Mouse (Mus musculus) forebrain, embryonic 16.5 days (tissue): ENCODE measurements around the gene Cda. TPM values are rescaled to one million over a fixed set of nuclear protein-coding genes. Genes with fewer than 3 reads are reported as not detected.

Experiments
- ATAC-seq: fragments of 200-750 bp; cut with Nextera tagmentation; 2 replicates; pipeline ENCODE4 v1.8.0; 2017; ENCODE audit warnings: mild to moderate bottlenecking, moderate library complexity
- H3K27ac ChIP-seq: fragments of 300-500 bp; sonication (generic); 2 replicates; pipeline ENCODE4 v1.5.1; 2014; ENCODE audit warnings: low read length, control low read depth
- H3K27me3 ChIP-seq: fragments of 300-500 bp; sonication (generic); replicated peaks from 2 replicates; pipeline ENCODE4 v1.6.1; 2014; ENCODE audit warnings: low read length; ENCODE audit not compliant: control insufficient read depth, insufficient read depth
- H3K36me3 ChIP-seq: fragments of 300-500 bp; sonication (generic); 2 replicates; pipeline ENCODE4 v1.6.1; 2014; ENCODE audit not compliant: control insufficient read depth, insufficient read depth
- H3K4me1 ChIP-seq: fragments of 300-500 bp; sonication (generic); replicated peaks from 2 replicates; pipeline ENCODE4 v1.6.1; 2014; ENCODE audit warnings: low read length; ENCODE audit not compliant: control insufficient read depth, insufficient read depth
- H3K4me2 ChIP-seq: fragments of 300-500 bp; sonication (generic); 2 replicates; pipeline ENCODE4 v1.6.1; 2014; ENCODE audit warnings: mild to moderate bottlenecking, low read length, control low read depth
- H3K4me3 ChIP-seq: fragments of 300-500 bp; sonication (generic); replicated peaks from 2 replicates; pipeline ENCODE4 v1.5.1; 2014; ENCODE audit warnings: mild to moderate bottlenecking, low read length, control low read depth
- H3K9ac ChIP-seq: fragments of 300-500 bp; sonication (generic); replicated peaks from 2 replicates; pipeline ENCODE4 v1.6.1; 2014; ENCODE audit warnings: low read depth, low read length, control low read depth
- H3K9me3 ChIP-seq: fragments of 300-500 bp; sonication (generic); 2 replicates; pipeline ENCODE4 v1.6.1; 2016; ENCODE audit warnings: low read length; ENCODE audit not compliant: control insufficient read depth
- WGBS: fragments of 180-500 bp; shearing (Covaris S2); extraction: QIAGEN DNeasy Blood & Tissue Kit; methylation state at CpG from one replicate; pipeline ENCODE4 v1.1.7; 2014; 5-methylcytosine and 5-hydroxymethylcytosine counted together
- polyA plus RNA-seq: library from polyadenylated mRNA; unstranded; fragments of >200 nt; fragmentation: Nextera tagmentation; extraction: Ambion mirVana; gene quantifications from 2 replicates; pipeline ENCODE4 v1.2.1, GENCODE M21; 2015

Gene Cda
- polyA plus RNA-seq, 1 experiment from 2014 or later = 1.0 TPM

DNA sequence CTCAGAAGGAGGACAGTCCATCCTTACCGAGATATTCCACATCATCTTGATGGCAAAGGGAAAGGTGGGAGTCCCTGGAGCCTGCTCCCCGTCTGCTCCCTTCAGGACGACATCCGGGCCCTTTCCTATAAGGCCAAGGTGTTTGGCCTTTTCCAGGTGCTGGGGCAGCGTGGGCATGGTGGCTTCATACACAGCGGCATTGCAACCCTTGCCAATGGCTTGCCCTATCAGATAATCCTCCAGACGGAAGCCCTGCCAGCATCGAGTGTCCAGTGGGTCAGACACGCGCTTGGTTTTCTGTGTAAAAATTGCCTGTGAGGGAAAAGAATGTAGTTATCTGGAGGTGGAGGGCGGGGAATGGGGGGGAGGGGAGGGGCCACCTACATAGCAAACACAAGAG, 47.1 kb downstream of the Cda start:
- Histone ChIP-seq H3K9ac (no peak overlapping the region), H3K4me3 (no peak overlapping the region), H3K4me2 (no peak overlapping the region), H3K36me3 (peaks cover 10% of the 10 kb centered on the region), H3K9me3 (no peaks in the 10 kb centered on the region), H3K4me1 (peaks cover 13% of the 10 kb centered on the region; the same call in 1 of the 2 replicates), H3K27me3 (no peaks in the 10 kb centered on the region), H3K27ac (no peak overlapping the region)
- ATAC-seq = no peak
- WGBS = 82% methylated on average over 11 of the region's 11 CpGs

DNA sequence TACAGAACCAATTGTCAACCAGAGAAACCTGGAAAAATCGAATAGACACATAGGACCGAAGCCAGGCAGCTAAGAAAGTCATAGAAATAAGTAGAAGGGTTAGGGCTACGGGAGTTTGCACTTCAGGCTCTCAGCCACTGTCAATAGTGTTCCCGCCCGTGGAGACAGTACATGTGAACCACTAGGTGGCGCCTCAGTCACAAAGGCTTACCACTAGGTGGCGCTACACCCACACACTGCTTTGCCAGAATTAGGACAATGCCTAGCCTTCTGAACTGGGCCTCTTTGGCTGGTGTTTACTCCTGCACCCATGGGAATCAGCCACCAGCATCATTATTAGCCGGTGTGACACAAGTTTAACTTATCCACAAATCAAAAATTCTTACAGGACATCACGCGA, 48.3 kb downstream of the Cda start:
- no peak overlapping the region for H3K4me2 ChIP-seq
- no peaks in the 10 kb centered on the region for H3K9me3 ChIP-seq
- H3K36me3 ChIP-seq = peaks cover 15% of the 10 kb centered on the region
- no peaks in the 10 kb centered on the region for H3K27me3 ChIP-seq
- ATAC-seq = peak; percentile 24; the same call in 1 of the 2 replicates
- H3K4me3 ChIP-seq = no peak overlapping the region
- H3K27ac ChIP-seq = no peak overlapping the region
- no peak overlapping the region for H3K9ac ChIP-seq
- WGBS = 32% methylated on average over 10 of the region's 10 CpGs
- H3K4me1 ChIP-seq = peaks cover 9% of the 10 kb centered on the region; the same call in 1 of the 2 replicates

DNA sequence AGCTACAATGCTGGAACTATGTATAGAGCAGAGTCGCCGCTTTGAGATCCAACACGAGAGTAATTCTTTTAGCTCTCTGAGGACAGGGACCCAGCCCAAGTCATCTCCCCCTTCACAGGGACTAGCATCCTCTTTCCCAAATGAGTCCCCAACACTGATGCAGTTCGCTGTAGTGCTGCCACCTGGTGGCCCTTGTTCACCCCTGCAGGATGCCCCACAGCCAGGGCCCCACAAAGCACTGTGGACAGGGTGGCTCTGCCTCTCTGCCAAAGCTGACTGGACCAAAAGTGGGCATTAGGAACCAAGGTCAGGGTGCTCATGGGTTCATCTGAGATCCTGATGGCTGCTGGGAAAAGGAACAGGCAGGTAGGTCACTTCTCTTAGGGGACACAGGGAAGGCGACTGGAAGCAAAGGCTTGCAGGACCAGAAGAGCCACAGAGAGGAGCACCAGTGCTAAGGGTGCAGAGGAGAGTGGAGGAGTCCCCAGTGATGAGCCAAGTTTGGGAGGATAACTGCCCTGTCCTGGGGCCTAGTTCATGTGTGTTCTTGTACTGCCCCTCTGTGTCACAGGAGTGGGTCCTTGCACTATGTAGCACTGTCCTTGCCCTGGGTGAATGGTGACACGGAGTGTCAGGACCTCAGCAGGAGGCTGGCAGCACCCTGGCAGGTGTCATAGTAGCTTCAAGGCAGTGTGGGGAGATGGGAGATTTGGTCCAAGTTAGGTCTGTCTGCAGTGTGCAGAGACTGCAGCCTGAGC, 49.1 kb downstream of the Cda start:
- H3K9me3 ChIP-seq = no peaks in the 10 kb centered on the region
- no peaks in the 10 kb centered on the region for H3K27me3 ChIP-seq
- H3K4me3 ChIP-seq = no peak overlapping the region
- no peak overlapping the region for H3K4me2 ChIP-seq
- no peak overlapping the region for H3K9ac ChIP-seq
- no peak overlapping the region for H3K27ac ChIP-seq
- peak; percentile 48; the same call in 1 of the 2 replicates for ATAC-seq
- H3K4me1 ChIP-seq = peaks cover 6% of the 10 kb centered on the region; the same call in 1 of the 2 replicates
- 59% methylated on average over 6 of the region's 6 CpGs for WGBS
- peaks cover 17% of the 10 kb centered on the region for H3K36me3 ChIP-seq

DNA sequence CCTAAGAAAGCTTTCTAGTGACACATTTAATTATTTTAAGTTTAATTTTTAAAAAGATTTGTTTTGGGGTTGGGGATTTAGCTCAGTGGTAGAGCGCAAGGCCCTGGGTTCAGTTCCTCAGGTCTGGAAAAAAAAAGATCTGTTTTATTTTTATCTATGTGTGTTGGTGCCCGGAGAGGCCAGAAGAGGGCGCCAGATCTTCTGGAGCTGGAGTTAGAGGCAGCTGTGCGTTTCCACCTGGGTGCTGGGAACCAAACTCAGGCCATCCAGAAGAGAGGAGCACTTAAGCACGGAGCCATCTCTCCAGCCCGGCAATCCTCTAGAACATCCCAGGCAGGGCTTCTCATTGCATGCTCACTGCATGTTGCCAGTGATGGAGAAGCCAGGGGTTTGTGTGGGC, 51.4 kb downstream of the Cda start:
- ATAC-seq = no peak
- H3K27me3 ChIP-seq = no peaks in the 10 kb centered on the region
- no peaks in the 10 kb centered on the region for H3K4me1 ChIP-seq
- H3K9ac ChIP-seq = no peak overlapping the region
- no peak overlapping the region for H3K4me2 ChIP-seq
- no peak overlapping the region for H3K4me3 ChIP-seq
- no peak overlapping the region for H3K27ac ChIP-seq
- H3K9me3 ChIP-seq = no peaks in the 10 kb centered on the region
- WGBS = 92% methylated on average over 6 of the region's 6 CpGs
- H3K36me3 ChIP-seq = peaks cover 27% of the 10 kb centered on the region

DNA sequence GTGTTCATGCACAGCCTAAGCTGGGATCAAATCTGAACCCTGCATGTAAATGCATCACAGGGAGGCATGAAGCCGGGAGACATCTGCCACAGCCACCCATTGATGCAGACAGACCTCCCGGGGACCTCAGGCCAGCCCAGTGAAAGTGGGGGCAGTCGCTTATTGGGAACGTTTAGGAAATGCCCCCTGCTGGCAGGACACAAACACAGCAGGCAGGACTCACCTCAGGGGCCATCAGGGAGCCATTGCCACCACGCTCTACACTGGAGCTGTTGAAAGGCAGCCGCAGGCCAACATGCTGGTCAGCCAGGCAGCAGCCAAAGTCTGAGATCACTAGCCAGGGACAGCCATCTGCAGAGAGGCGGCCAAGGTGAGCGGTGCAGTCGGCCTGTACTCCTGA, 52.0 kb downstream of the Cda start:
- Histone ChIP-seq H3K9me3 (no peaks in the 10 kb centered on the region), H3K27me3 (no peaks in the 10 kb centered on the region), H3K4me2 (no peak overlapping the region), H3K4me1 (no peaks in the 10 kb centered on the region), H3K27ac (no peak overlapping the region), H3K36me3 (peaks cover 27% of the 10 kb centered on the region), H3K4me3 (no peak overlapping the region), H3K9ac (no peak overlapping the region)
- 72% methylated on average over 9 of the region's 9 CpGs for WGBS
- ATAC-seq = no peak

DNA sequence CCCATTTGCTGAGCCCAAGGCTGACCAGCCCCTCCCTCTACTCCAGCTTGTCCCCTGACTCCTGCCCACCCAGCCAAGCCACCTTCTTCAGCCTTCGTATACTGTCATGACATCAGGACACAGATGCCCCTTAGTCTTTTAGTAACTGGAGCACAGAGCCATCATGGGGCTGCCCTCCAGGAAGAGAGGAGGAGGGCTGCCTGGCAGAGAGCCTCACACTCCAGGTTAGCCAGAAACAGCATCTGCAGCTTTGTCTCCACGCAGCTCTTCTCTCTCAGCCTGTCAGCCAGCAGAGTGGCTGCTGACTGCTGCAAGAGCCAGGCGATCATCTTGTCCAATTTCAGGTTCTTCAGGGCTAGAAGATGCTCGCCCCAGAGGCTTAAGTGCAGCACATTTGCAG, 54.0 kb downstream of the Cda start:
- no peaks in the 10 kb centered on the region for H3K4me1 ChIP-seq
- no peak overlapping the region for H3K9ac ChIP-seq
- no peak for ATAC-seq
- no peak overlapping the region for H3K27ac ChIP-seq
- no peak overlapping the region for H3K4me3 ChIP-seq
- H3K4me2 ChIP-seq = no peak overlapping the region
- no peaks in the 10 kb centered on the region for H3K9me3 ChIP-seq
- WGBS = 81% methylated on average over 4 of the region's 4 CpGs
- H3K36me3 ChIP-seq = peaks cover 33% of the 10 kb centered on the region
- no peaks in the 10 kb centered on the region for H3K27me3 ChIP-seq

DNA sequence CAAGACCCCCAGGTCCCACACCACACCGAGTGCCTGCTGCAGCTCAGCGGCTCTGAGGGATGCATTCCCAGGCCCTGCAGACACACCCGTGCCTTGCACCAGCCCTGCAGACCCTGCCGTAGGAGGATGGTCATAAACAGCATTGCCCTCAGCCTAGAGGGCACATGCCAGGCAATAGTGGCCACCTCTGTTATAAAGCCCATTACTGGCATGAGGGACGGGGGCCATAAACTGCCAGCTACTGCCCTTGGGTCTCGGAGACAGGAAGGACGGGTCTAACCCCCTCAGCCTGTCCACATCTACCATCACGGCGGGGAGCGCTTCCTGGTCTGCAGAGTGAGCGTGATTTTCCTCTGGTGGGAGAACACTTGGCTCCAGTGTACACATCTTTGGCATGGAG, 54.8 kb downstream of the Cda start:
- H3K4me2 ChIP-seq = no peak overlapping the region
- H3K4me1 ChIP-seq = no peaks in the 10 kb centered on the region
- no peak overlapping the region for H3K27ac ChIP-seq
- no peak for ATAC-seq
- H3K9me3 ChIP-seq = no peaks in the 10 kb centered on the region
- peaks cover 37% of the 10 kb centered on the region for H3K36me3 ChIP-seq
- H3K27me3 ChIP-seq = no peaks in the 10 kb centered on the region
- H3K9ac ChIP-seq = no peak overlapping the region
- WGBS = 94% methylated on average over 11 of the region's 11 CpGs
- no peak overlapping the region for H3K4me3 ChIP-seq

DNA sequence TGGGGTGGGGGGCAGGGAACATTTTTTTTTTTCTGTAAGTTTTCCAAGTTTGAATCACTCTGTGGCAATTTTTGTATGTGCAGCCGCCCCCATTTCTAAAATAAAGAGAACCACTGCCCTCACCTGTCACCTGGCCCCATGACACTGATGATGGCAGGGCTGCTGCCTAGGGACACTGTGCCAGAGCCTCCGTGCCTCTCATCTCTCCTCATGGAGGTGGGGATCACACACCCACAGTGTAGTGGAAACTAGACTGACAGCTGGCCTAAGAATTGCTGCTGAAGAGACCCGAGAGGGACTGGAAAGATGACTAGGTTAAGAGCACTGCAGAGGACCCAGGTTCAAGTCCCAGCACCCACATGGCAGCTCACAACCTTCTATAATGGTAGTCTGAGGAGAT, 55.7 kb downstream of the Cda start:
- 100% methylated on average over 3 of the region's 3 CpGs for WGBS
- Histone ChIP-seq H3K27ac (no peak overlapping the region), H3K4me3 (no peak overlapping the region), H3K27me3 (no peaks in the 10 kb centered on the region), H3K4me2 (no peak overlapping the region), H3K9ac (no peak overlapping the region), H3K36me3 (peaks cover 37% of the 10 kb centered on the region), H3K4me1 (peaks cover 7% of the 10 kb centered on the region), H3K9me3 (no peaks in the 10 kb centered on the region)
- ATAC-seq = no peak

DNA sequence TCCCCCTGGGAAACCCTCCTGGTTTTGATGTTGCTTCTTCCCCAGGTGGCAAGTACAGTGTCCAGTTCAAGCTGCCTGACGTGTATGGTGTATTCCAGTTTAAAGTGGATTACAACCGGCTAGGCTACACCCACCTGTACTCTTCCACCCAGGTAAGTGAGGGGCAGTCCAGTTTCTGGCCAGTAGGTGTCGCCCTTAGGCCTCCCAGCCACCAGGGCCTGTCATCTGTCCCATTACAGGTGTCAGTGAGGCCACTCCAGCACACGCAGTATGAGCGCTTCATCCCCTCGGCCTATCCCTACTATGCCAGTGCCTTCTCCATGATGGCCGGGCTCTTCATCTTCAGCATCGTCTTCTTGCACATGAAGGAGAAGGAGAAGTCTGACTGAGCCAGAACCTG, 56.2 kb downstream of the Cda start:
- Histone ChIP-seq H3K4me2 (no peak overlapping the region), H3K4me1 (peaks cover 12% of the 10 kb centered on the region), H3K9me3 (no peaks in the 10 kb centered on the region), H3K27me3 (no peaks in the 10 kb centered on the region), H3K27ac (no peak overlapping the region), H3K36me3 (peaks cover 33% of the 10 kb centered on the region), H3K4me3 (no peak overlapping the region), H3K9ac (no peak overlapping the region)
- 0 out of 2 replicates have a peak, but pooled peaks have one; percentile 32 for ATAC-seq
- 60% methylated on average over 8 of the region's 8 CpGs for WGBS
